Mouse (Mus musculus) retina, postnatal 7 days (tissue): Measurements from ENCODE around the gene Mtmr10.

Experiments used
- DNase-seq: peaks from one replicate; pipeline ENCODE4 v3.0.0-alpha.2; 2012; ENCODE audit warnings: low read depth, low spot score

The Mtmr10 gene

DNA sequence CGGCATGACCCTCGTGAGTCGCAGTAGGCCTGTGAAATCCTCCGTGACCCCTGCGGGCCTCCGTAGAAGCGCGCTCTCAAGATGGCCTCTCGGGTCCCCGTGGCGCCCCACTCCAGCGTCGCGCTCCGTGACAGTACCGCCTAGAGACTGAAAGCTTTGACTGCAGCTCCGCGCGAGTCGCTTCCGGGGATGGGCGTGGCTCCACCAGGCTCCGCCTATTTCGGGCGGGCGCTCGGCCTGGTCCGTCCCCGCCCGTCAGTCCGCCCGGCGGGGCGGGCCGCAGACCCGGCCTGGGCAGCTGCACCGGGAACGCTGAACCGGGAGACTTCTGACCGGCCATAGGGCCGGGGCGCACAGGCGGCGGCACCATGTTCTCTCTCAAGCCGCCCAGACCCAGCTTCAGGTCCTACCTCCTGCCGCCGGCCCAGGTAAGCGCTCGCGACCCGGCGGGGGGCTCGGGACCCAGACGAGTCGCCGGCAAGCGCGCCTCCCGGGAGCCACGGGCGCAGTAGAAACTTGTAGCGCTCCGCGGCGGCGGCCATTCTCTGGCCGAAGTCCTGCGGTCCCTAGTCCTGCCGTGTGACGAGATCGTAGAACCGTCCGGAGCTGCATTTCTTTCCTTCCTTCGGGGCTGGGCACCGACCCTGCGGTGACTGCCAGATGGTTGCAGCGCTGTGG lies at the start of gene Mtmr10:
TSS of gene Mtmr10 (plus strand) at position 240 of the 678 bp plus-strand sequence.
- DNase-seq = peak; percentile 97

DNA sequence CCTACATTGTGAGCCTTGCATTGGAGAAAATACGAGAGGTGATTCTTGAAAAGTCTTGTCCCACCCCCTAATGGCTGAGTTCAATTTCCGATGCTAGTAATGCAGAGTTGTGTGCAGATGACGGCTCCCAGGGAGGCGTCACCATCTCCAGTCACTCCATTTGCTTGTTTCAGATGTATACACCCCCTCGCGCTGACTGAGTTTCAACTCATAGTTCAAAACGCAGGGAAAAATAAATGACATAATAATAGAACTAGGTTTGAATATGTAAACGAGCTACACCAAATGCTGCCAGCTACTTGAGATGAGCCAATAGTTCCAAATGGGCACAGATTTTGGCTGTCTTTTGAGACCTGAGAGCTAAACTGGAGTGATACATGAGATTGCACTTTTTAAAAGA lies 49.7 kb upstream of the Mtmr10 start:
- no peak for DNase-seq

DNA sequence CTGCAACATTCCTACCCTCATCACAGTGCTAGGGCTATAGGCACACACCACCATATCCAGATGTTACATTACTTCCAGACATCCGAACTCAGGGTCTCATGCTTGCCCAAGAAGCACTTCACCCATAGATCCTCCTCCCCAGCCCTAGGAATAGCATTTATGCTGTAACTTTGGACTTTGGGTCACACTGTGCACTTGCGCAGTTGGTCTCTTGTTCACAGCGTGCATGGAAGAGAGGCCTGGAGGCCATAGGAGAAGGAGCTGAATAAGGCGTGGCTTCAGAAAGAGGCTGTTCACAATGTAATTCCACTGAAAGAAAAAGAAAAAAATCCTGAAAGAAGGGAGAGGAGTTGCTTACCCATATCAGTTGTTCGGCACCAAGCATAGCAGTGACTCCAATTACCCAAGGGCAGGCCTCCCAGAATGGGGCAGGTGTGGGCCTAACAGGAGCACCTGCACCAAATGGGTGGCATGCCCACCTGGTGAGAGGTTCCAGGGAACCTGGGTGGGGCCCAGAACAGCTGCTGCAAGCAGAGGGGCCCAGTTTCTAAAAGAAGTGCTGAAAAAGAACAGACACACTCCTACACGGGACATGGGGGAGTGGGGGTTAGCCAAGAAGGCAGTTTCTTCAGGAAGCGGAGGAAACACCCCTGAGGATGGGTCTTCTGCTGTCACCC lies 48.9 kb upstream of the Mtmr10 start:
- DNase-seq = no peak

DNA sequence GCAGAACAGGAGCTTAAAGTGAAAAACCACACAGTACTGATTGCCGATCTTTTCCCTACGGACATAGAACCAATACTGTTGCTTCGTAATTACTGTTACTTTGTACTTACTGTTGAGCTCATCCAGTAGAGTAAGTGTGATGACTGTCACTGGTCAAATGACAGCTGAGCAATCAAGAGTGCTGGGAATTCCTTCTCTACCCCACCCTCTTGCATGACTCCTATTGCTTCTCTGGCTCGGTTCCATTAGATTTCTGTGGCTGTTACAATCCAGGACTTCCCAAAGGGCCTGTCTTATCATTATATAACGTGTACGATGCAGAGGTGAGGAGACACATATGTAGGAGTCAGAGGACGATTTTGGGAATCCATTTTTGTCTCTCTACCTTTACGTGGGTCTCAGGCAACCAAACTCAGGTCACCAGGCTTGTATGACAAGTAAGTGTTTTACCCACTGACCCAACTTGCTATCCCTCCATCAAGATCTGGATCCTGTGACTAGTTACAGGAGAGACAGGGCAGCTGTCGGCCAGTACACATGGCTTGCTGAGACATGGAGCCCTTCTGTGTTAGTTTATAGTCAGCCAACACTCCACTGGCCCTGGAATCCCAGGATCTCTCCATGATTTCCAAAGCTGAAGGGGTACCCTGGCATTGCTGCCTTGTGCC lies 48.2 kb upstream of the Mtmr10 start:
- DNase-seq = no peak

DNA sequence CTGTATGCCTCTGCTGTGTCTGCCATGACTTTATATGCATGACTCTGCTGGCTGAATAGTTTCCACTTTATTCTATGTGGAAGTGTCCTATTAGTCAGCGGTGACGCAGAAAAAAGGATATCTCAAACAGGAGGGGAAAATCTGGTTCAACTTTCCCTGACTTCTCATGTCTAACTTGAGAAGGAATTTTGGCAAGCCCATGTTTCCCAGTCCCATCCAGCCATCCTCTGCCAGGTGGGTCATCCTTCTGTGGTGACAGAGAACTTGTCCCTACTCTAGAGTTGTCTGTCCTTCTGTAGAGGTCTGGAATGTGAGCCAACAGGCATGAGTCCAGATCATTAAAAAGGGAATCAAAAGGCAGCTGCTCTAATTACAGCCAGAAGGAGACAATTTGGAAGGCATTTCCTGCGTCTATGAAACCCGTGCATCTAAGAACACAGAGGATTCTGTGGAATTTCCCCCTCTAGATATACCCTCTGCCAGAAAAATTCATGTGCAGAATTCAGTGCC lies 47.6 kb upstream of the Mtmr10 start:
- DNase-seq = no peak

DNA sequence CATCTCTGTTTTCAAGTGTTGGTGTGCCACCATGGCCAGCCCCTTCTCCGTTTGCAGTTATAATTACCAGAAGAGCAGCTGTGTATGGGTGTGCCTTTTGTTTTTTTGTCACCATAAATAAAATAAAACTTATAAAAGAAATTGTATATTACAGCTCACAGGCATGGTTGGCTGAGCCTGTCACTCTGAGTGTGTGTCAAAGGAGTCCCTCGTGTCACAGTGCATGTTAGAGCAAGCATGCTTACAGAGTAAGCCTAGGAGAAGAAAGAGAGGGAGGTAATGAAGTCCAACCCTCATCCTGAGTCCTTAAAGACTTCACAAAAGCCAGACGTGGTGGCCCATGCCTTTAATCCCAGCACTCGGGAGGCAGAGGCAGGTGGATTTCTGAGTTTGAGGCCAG lies 45.0 kb upstream of the Mtmr10 start:
- DNase-seq = no peak

DNA sequence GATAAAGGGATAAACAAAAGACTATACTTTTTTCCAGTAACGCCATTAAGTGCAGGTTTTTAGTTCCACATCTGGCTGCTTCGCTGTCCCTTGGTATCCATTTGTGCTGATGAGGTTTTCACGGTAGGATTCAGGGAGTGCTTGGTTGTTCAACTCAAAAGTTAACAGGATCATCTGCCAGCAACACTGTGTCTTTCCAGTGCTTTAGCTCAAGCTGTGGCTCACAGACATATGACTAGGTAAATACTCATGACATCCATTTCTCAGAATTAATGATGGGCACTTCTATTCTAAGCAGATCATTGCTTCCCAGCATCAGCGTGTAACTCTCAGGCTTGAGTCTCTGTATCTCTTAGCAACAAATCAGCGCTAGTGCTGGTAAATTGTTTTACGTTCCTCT lies 43.1 kb upstream of the Mtmr10 start:
- no peak for DNase-seq

DNA sequence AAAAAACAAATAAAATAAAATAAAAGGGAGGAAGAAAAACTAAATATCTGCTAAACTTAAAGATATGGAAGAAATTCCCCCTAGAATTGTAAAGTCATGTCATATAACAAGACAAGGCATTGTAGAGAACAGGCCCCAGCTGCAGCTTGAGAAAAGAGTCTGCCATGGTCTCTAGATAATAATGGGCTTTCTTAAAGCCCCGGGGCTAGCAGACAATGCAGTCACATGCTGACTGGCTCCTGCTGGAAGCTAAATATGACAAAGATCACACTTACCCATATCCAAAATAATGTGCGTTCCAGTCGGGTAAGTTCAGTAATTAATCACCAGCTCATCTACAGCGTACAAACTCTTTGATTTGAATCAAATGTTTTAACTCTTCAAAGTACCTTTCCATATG lies 40.7 kb upstream of the Mtmr10 start:
- no peak for DNase-seq

DNA sequence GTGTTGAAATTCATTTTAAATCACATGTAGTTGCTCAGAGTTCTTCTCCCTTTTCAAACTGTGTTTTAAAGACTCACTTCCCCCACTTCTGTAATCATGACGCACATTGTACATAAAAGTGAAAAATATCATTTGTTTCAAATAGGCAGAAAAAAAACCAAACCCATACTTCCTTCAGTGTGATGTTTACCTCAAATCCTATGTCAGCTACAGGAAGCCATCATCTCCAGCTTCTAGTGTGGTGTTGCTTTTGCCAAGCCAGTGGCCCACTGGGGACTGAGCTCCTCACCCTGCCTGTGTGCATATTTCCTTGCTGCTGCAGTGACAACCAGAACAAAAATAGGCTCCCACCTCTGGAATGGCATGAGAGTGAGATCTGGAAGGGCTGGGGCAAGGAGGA lies 39.1 kb upstream of the Mtmr10 start:
- no peak for DNase-seq

DNA sequence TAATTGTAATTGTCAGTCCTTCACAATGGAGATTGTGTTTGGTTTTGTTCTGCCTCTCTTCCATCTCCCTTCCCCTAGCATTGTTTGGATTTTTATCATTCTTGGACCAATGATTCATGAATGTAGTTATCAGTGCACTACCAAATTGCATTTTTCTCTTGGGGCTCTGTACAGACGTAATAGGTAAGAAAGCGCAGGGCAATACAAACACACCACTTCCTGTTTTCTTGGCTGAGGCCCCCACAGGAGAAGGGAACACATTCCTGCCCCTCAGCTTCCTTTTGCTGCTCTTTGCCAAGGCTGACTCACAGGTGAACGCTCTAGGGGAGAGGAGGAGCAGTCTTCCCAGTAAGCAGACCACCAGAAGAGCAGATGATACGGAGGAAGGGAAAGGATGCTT lies 37.7 kb upstream of the Mtmr10 start:
- DNase-seq = no peak

DNA sequence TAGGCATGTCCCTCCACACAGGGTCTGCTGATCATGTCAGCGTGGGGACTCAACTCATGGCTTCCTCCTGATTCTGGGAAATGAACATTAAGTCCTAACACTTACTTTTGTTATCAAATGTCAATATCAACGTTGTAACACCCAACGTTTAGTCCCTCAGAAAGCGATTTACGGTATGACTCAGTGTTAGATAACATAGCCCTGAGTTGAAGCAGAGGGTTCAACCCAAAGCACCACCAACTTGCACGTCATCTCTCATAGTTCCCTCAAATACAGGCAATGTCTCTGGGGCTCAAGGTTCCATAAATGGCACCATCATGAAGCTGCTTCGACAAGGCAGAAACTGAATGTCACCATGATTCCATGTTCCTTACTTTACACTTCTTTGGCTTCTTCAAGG lies 37.0 kb upstream of the Mtmr10 start:
- DNase-seq = no peak

DNA sequence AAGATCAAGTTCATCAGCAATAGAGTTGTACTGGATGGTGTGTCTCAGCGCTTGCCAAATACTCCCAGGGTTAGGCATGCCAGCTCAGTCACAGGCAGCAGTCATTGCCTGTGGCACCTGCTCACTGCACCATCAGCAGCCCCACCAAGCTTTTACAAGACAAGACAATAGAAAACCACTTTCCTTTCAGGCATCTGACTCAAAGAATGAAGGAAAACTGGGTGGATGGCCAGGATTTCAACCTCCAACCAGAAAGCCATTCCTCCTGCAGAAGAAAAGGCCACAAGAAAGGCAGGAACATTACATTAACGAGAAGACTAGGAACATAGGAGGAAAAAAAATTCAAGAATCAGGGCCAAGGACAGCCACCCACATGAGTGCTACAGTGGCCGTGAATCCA lies 33.7 kb upstream of the Mtmr10 start:
- DNase-seq = no peak

DNA sequence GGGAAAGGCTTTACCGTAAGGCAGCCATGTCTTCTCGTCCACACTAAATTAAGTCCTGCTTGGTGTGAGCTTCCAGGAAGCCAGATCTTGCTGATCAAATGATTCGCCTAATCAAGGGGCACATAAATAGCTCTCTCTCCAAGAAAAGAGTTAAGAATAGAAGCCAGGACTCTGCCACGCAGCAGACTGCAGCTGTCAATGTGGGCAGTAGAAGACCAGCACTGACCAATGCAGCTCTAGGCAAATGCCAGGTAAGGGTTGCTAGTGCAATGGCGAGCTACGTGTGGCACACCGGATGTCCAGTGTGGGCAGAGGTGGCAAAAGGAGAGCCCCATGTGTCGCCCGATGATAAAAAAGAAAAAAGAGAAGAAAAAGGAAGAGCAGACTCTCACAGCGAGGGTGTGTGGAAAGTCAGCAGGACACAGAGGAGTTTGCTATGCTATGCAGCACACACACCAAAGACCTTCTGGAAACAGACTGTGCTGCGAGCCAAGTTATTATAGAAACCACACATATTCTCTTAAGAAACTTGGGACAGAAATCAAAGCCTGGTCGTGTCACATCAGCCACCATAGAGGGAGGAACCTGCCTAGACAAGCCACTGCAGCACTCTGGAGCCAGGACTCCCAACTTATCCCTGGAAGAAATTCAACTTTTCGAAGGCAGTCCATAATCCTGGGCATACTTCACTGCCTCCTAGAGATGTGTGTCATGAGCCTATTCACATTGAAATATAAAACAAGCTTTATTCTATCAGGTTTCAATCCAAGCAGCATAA lies 21.8 kb upstream of the Mtmr10 start:
- no peak for DNase-seq

DNA sequence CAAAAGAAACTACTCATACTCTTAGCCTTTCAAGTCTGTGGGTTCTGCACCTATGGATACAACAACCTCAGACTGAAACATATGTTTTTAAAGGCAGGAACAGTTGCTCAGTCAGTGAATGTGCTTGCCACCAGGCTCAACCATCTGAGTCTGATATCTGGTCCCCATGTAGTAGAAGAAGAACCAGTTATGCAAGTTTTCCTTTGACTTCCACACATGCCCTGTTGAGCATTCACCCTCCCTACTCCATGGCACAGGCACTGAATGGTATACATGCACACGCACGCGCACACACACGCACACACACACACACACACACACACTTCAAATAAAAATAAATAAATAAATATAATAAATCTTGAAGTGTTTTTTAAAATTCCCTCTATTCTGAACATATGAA lies 20.9 kb upstream of the Mtmr10 start:
- DNase-seq = no peak

DNA sequence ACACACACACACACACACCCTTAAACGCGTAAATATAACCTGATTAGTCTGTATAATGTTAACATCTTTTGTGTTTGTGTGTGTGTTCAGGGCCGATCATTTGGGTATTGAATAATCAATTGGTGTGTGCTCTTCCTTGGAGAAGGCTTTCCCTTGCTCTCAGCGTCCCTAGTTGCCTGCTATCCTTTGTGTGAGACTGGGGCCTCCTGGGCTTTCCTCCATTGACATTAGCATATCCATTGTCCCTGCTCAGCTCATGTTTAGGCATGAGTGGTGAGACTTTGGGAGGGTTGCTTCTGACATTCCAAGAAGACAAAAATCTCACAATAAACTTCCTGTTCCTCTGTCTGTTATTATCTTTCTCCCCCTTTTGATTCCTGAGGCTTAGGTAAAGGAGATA lies 15.5 kb upstream of the Mtmr10 start:
- DNase-seq = no peak

DNA sequence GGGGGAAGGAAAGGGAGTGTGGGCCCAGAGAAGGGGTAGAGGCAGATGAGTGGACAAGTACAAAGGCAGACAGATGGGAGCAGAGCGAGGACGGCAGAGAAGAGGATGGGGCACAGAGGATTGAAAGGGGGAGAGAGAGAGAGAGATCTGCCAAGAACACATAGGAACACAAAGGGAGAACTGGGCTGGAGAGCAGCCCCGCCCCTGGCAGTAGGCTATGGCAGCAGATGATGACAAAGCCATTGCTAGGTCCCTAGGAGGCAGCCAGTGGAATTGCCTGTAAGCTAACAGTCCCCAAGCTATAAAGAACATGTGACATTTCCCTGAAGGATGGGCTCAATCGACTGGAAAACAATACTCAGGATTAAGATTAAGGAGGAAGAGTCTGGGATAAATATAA lies 11.9 kb upstream of the Mtmr10 start:
- no peak for DNase-seq

DNA sequence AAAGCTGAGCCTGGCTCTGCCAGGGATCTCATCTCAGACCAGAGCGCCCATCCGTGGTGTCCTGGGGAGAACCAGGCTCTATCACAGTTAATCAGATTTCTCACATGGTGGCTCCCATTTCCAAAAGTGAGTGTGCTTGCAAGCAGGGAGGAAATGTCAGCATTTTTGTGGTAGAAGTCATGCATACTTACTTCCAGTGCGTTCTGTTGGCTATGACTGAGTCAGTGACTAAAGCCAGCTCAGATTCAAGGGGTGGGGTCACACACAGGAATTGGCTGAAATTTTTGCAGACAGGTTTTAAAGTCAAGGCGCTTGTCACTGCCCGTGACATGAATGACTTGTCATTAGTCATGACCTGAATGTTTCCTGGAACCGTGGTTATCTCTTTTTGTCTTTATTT lies 10.5 kb upstream of the Mtmr10 start:
- DNase-seq = no peak

DNA sequence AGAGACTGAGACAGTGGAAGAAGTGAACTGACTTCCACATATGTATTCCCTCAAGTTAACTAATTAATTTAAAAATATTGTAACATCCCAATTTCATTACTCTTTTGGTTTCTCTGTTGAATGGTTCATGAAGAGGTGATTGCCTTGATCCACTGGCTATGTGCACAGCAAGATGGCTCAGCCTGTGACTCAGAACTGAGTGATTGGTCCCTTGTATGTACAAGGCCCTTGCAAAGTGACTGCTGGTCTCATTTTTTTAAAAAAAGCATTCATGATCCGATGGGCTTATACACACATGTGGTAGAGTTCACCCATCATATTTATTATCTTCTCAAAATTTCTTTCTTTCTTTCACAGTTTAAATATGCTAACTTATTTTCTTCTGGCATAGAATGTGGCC lies 8.9 kb upstream of the Mtmr10 start:
- DNase-seq = no peak

DNA sequence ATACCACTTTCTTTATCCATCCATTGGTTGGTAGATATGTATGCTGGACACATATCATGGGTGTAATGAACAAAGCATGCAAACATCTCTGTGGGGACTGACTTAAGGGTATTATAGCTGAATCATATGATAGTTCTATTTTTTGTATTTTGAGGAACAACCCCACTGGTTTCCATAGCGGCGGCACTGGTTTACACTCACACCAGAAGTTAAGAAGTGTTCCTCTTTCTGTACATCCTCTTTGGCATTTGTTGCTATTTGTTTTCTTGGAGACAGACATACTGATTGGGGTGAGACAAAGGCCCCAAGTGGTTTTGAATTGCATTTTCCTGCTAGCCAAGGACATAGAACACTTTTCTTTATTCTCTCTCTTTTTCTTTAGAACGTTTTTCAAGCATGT lies 7.9 kb upstream of the Mtmr10 start:
- no peak for DNase-seq

DNA sequence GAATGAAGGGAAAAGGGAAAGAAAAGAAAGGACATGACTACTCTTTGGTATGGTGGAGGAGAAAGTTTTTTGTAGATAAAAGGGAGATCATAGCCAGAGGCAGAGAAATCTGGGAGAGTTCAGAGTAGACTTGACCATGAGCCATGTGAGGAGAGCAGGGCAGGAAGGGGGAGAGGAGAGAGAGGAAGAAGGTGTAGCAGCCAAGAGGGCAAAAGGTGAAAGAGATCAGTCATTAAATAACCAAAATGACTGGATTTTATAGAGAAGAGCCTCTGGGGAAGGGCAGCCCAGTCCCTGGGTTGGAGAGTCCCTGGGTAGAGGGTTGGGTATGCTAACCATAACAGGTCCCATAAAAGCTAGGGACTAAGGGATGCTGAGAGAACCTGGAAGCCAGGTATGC lies 887 bp upstream of the Mtmr10 start:
- DNase-seq = no peak

DNA sequence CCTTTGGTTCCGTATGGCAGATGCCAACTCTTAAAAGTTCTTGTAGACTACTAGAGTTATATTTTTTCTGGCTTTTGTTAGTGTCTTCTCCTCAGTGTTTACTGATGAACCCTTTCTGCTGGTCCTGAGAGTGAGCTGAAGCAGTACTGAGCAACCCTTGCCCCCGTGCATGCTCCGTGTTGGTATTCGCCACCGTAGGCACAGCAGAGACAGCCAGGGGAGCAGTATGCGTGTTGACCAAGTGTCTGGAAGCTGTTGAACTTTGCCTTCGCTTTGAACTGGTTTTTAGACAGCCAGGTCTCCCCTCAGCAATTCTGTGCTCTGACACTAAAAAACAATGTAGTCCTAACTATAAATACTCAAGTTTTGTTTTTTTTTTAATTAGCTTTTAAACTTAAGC lies 2.0 kb downstream of the Mtmr10 start:
- DNase-seq = no peak

DNA sequence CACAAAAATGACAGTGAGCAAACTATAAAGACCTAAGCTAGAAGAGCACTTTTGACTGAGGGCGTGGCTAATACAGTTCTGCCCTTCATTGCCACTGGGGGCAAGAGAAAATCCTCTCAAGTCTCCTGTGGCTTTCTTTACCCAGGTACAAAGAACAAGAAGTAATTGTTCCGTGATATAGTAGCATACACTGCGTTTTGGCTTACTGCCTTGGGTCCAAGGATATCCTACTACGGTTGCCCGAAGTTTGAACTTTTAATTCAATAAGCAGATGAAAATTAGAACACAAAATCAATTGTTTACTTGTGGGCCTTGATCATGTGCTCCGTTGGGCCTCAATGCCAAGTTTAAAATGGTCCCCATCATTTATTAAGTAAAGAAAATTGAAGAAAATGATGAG lies 3.0 kb downstream of the Mtmr10 start:
- no peak for DNase-seq
